Mouse (Mus musculus) spleen, adult 18-20 months (tissue): ENCODE measurements at regions not wholly inside any gene's neighbourhood (a gene's known extent, or its start where the extent isn't known, plus 50 kb on each side); places are given as distances from the start of the nearest gene placed in this dataset.

Experiments used
- DNase-seq, 2 experiments: peaks; one replicate each; pipeline ENCODE4 v3.0.0; 2022; ENCODE audit warnings: mixed read lengths in 2 of 2

DNA sequence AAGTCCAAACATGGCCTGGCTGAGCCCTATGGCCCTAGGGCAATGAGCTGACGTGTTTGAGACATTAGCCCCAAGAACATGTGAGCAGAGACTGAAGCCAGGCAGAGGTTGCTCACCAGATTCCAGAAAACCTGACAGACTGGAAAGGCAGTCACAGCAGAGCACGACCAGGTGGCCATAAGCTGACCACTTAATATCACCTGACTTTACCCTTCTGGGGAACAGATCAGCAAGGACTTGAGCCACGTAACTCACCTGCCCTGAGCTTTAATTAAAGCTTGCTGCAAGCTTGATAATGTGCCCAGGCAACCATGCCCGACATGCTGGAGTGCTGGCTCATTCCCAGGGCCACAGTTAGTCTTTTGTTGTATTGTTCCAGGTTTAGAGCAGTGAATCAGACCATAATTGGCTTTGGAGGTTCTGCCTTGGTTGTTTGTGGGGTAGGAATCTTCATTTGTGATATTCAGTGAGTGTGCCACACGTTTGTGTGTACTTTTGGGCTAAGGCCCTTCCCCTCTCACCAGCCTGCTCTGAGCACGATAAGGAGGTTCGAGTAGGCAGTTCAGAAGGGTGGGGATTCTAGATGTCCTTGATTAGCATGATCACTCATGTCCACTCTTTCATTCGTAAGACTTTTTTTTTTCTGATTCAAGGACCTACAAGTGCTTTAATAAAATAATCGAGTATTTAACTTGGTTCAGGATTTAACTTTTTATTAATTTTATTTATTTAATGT, 52.1 kb upstream of the Nabp1 start:
- DNase-seq: no peak

DNA sequence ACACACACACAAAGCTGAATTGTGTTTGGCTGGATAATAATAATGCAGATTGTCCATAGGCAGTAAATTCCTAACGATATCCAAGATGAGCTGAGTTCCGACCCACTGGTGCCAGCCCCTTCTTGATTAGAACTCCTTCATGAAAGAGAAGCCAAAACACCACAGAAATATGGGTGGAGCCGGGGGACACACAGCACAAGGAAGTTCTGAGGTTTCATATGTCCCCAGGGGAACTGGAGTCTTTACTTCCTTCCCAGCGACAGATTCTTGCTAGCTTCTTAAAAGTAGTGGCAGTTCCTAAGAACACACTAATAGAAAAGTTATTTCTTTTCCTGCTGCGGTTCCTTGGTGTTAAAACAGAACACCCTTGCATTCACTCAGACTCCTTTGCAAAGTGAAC, 51.4 kb upstream of the Nabp1 start:
- DNase-seq: no peak

DNA sequence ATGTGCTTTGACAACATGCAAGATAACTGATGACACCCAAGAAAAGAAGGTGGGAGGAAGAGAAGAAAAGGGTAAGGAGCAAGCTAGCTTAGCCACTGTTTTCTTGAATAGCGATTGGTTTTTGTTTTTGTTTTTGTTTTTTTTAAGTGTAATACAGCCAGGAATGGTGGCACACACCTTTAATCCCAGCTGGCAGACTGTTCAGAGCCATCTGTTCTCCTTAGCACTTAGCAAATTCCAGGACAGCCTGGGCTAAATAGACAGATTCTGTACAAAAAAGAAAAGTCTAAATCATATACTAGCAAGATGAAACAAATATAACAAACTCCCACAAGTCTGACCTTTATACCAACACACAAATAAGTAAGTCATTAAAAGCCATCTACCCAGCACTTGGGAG, 50.4 kb upstream of the Nabp1 start:
- no peak for DNase-seq
